Mouse (Mus musculus) mouse embryonic stem cell (cell line): ENCODE measurements at regions not wholly inside any gene's neighbourhood (a gene's known extent, or its start where the extent isn't known, plus 50 kb on each side); places are given as distances from the start of the nearest gene placed in this dataset.

Source experiments
- in situ Hi-C, 2 experiments: fragments of 300-500 bp; cut with MboI; formaldehyde crosslinking; loops; 1 replicate in 1 of 2; 3 replicates in 1 of 2; pipeline ENCODE4 v1.14.3; 2019 to 2020; ENCODE audit warnings: low sequenced_read_pairs in 2 of 2, low pct_unique_long_range_greater_than_20kb in 1 of 2, mixed read lengths in 1 of 2; ENCODE audit not compliant: unreplicated experiment in 1 of 2

- in situ Hi-C loops = loop anchor here (10.0 to 25.0 kb wide), 2 partner anchors 153 to 155 kb away; partner anchors contain the start of gene Ptger3 (in 2 of the 2)
Observed at GRCm38 (mm10) chr3:157717313-157717921, 150.7 kb downstream of the Ptger3 start.

GRCm38 (mm10) chr3:157714023-157714422 lies 147.3 kb downstream of the Ptger3 start:
- in situ Hi-C loops = loop anchor here (10.0 to 25.0 kb wide), 2 partner anchors 149 to 152 kb away; partner anchors contain the start of gene Ptger3 (in 2 of the 2)

- in situ Hi-C loops = loop anchor here (10.0 to 25.0 kb wide), 2 partner anchors 146 to 149 kb away; partner anchors contain the start of gene Ptger3 (in 2 of the 2)
Observed at GRCm38 (mm10) chr3:157710790-157711381, 144.2 kb downstream of the Ptger3 start.

GRCm38 (mm10) chr3:157699961-157700360 lies 133.3 kb downstream of the Ptger3 start:
- in situ Hi-C loops = loop anchor here in 1 of 2 experiments (25.0 kb wide), 1 partner anchor 138 kb away; the partner anchor contains the start of gene Ptger3

GRCm38 (mm10) chr3:157698529-157698928 lies 131.8 kb downstream of the Ptger3 start:
- in situ Hi-C loops = no loop called here

GRCm38 (mm10) chr3:157695128-157696075 lies 128.7 kb downstream of the Ptger3 start:
- in situ Hi-C loops = no loop called here
